Mouse (Mus musculus): Measurements from ENCODE around the gene Banf1.
"Not testable (repeated sequence)": the region's sequence is repeated elsewhere in the genome, so short reads cannot be mapped to it uniquely, and the experiment has no call there.

Banf1 gene

GRCm38 (mm10) chr19:5367053-5367359 lies at the start of gene Banf1:
Banf1 (minus strand) TSS chr19:5367168.
- no peak for DNase-seq

- DNase-seq, result no peak
Measured at GRCm38 (mm10) chr19:5414534-5414957, 47.6 kb upstream of the Banf1 start.

- DNase-seq, result no peak
Measured at GRCm38 (mm10) chr19:5413840-5414239, 46.9 kb upstream of the Banf1 start.

GRCm38 (mm10) chr19:5411961-5412360 lies 45.0 kb upstream of the Banf1 start:
- no peak for DNase-seq

GRCm38 (mm10) chr19:5410641-5411040 lies 43.7 kb upstream of the Banf1 start:
- no peak for DNase-seq

- DNase-seq, result peak; percentile 64
Measured at GRCm38 (mm10) chr19:5409068-5409467, 42.1 kb upstream of the Banf1 start.

GRCm38 (mm10) chr19:5408057-5409001 lies 41.4 kb upstream of the Banf1 start:
- peak; percentile 27 for DNase-seq

GRCm38 (mm10) chr19:5407133-5407532 lies 40.2 kb upstream of the Banf1 start:
- peak; percentile 82 for DNase-seq

- DNase-seq, result peak; percentile 63
Measured at GRCm38 (mm10) chr19:5406531-5407126, 39.7 kb upstream of the Banf1 start.

GRCm38 (mm10) chr19:5405924-5406323 lies 39.0 kb upstream of the Banf1 start:
- DNase-seq, result no peak

GRCm38 (mm10) chr19:5402293-5402692 lies 35.3 kb upstream of the Banf1 start, which contains the start of gene Tsga10ip:
Tsga10ip (minus strand) TSS chr19:5402526.
- peak; percentile 32 for DNase-seq

GRCm38 (mm10) chr19:5401073-5401472 lies 34.1 kb upstream of the Banf1 start:
- not testable (repeated sequence) for DNase-seq

- DNase-seq, result no peak
Measured at GRCm38 (mm10) chr19:5395371-5395770, 28.4 kb upstream of the Banf1 start.

GRCm38 (mm10) chr19:5394168-5394567 lies 27.2 kb upstream of the Banf1 start:
- no peak for DNase-seq

GRCm38 (mm10) chr19:5392892-5393291 lies 25.9 kb upstream of the Banf1 start:
- DNase-seq, result peak; percentile 86

- no peak for DNase-seq
Measured at GRCm38 (mm10) chr19:5390416-5390815, 23.4 kb upstream of the Banf1 start.

GRCm38 (mm10) chr19:5389647-5390046 lies 22.7 kb upstream of the Banf1 start:
- DNase-seq, result peak; percentile 57

GRCm38 (mm10) chr19:5388588-5389242 lies 21.7 kb upstream of the Banf1 start, which contains the start of gene Sart1:
Sart1 (minus strand) TSS chr19:5388703.
- DNase-seq, result peak; percentile 97

- peak; percentile 61 for DNase-seq
Measured at GRCm38 (mm10) chr19:5388011-5388441, 21.1 kb upstream of the Banf1 start.

- no peak for DNase-seq
Measured at GRCm38 (mm10) chr19:5384715-5385114, 17.7 kb upstream of the Banf1 start.

- DNase-seq, result no peak
Measured at GRCm38 (mm10) chr19:5383326-5383725, 16.4 kb upstream of the Banf1 start.

- DNase-seq, result no peak
Measured at GRCm38 (mm10) chr19:5377446-5377845, 10.5 kb upstream of the Banf1 start.

- DNase-seq, result no peak
Measured at GRCm38 (mm10) chr19:5374748-5375147, 7.8 kb upstream of the Banf1 start.

Measured in kidney, postnatal 10 days (tissue).